Mouse (Mus musculus): ENCODE data around the gene Fyco1. TPM values are rescaled to one million over a fixed set of nuclear protein-coding genes. Genes with fewer than 3 reads are reported as not detected.
"Not testable (repeated sequence)": the region's sequence is repeated elsewhere in the genome, so short reads cannot be mapped to it uniquely, and the experiment has no call there.

Gene Fyco1
- polyA plus RNA-seq, 1 experiment from 2014 or later, result 13.5 TPM

DNA sequence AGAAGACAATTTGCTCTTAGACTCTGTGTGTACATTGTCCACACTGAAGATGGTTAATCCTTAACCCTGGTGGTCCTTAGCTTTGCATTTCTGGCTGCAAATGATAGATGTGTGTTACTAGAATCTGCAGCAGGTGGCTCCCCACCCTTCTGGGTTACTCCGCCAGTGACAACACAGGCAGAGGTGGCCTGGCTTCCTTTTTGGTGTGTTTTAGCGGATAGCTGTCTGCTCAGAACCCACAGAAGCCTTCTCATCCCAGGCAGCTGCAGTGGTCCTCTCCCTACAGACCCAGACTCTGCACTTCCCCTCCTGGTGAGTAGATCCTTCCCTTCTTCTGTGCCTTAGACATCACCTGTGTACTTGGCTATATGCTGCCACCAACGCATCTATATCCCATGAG, 84.7 kb downstream of the Fyco1 start:
- Histone ChIP-seq H3K9ac (replicated peaks; ENCODE audit: low read depth, low read length) (no peak overlapping the region), H3K4me2 (ENCODE audit: low read depth, low read length) (no peak overlapping the region), H3K4me1 (ENCODE audit: control insufficient read depth, insufficient read depth, low read length) (no peaks in the 10 kb centered on the region), H3K9me3 (ENCODE audit: control insufficient read depth, low read length) (no peaks in the 10 kb centered on the region), H3K27ac (ENCODE audit: low read depth, low read length) (no peak overlapping the region), H3K4me3 (ENCODE audit: low read depth, low read length) (no peak overlapping the region), H3K36me3 (ENCODE audit: control insufficient read depth, insufficient read depth, low read length) (no peaks in the 10 kb centered on the region), H3K27me3 (ENCODE audit: control insufficient read depth, insufficient read depth, low read length) (no peaks in the 10 kb centered on the region)
- WGBS, result 91% methylated on average over 3 of the region's 3 CpGs
- ATAC-seq (ENCODE audit: low read depth), result no peak

DNA sequence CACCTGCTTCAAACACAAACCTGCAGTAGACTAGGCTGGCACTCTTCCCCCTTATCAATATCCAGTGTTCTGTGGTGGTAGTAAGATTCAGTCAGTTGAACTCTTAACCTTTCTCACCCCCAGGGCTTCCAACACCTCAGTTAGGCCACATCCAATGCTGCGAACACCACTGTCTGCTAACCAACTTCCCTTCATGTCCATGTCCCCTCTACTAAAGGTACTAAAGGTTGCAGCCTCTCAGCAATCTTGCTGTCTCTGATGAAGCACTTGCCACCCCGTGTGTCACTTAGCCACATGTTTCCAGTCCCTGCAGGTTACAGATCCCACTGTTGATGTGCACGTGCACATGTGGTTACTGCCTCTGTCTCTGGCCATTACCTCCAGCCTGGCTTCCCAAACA, 87.9 kb downstream of the Fyco1 start:
- no peaks in the 10 kb centered on the region for H3K4me1 ChIP-seq (ENCODE audit: control insufficient read depth, insufficient read depth, low read length)
- no peak overlapping the region for H3K4me3 ChIP-seq (ENCODE audit: low read depth, low read length)
- H3K9me3 ChIP-seq (ENCODE audit: control insufficient read depth, low read length), result no peaks in the 10 kb centered on the region
- H3K36me3 ChIP-seq (ENCODE audit: control insufficient read depth, insufficient read depth, low read length), result no peaks in the 10 kb centered on the region
- H3K27ac ChIP-seq (ENCODE audit: low read depth, low read length), result no peak overlapping the region
- WGBS, result 83% methylated on average over 3 of the region's 3 CpGs
- no peak overlapping the region for H3K9ac ChIP-seq (replicated peaks; ENCODE audit: low read depth, low read length)
- no peak overlapping the region for H3K4me2 ChIP-seq (ENCODE audit: low read depth, low read length)
- ATAC-seq (ENCODE audit: low read depth), result no peak
- H3K27me3 ChIP-seq (ENCODE audit: control insufficient read depth, insufficient read depth, low read length), result no peaks in the 10 kb centered on the region

DNA sequence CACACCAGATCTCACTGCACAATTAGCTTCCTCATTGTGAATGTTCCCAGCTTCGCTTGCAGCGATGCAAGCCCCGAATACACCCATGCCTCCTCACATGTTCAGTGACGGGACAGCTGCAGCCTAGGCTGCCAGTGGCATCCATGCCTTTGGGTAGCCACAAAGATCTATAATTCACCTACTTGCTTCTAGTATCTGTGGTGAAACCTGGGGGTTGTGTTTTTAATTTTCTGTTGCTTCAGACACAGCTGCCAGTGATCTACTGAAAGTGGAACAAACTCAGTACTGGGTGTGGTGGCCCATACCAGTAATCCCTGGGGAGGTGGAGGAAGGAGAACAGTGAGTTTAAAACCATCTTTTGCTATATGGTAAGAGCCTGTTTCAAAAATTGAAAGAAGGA, 88.8 kb downstream of the Fyco1 start:
- no peak overlapping the region for H3K4me3 ChIP-seq (ENCODE audit: low read depth, low read length)
- H3K27ac ChIP-seq (ENCODE audit: low read depth, low read length), result no peak overlapping the region
- H3K9me3 ChIP-seq (ENCODE audit: control insufficient read depth, low read length), result no peaks in the 10 kb centered on the region
- no peak overlapping the region for H3K9ac ChIP-seq (replicated peaks; ENCODE audit: low read depth, low read length)
- WGBS, result 93% methylated on average over 4 of the region's 4 CpGs
- no peaks in the 10 kb centered on the region for H3K4me1 ChIP-seq (ENCODE audit: control insufficient read depth, insufficient read depth, low read length)
- no peaks in the 10 kb centered on the region for H3K36me3 ChIP-seq (ENCODE audit: control insufficient read depth, insufficient read depth, low read length)
- no peak for ATAC-seq (ENCODE audit: low read depth)
- no peak overlapping the region for H3K4me2 ChIP-seq (ENCODE audit: low read depth, low read length)
- no peaks in the 10 kb centered on the region for H3K27me3 ChIP-seq (ENCODE audit: control insufficient read depth, insufficient read depth, low read length)

- Histone ChIP-seq H3K4me1 (ENCODE audit: control insufficient read depth, insufficient read depth, low read length) (no peaks in the 10 kb centered on the region), H3K9ac (replicated peaks; ENCODE audit: low read depth, low read length) (no peak overlapping the region), H3K27me3 (ENCODE audit: control insufficient read depth, insufficient read depth, low read length) (no peaks in the 10 kb centered on the region), H3K9me3 (ENCODE audit: control insufficient read depth, low read length) (no peaks in the 10 kb centered on the region), H3K27ac (ENCODE audit: low read depth, low read length) (no peak overlapping the region), H3K36me3 (ENCODE audit: control insufficient read depth, insufficient read depth, low read length) (no peaks in the 10 kb centered on the region), H3K4me2 (ENCODE audit: low read depth, low read length) (no peak overlapping the region), H3K4me3 (ENCODE audit: low read depth, low read length) (no peak overlapping the region)
- WGBS, result 90% methylated on average over 3 of the region's 3 CpGs
- ATAC-seq (ENCODE audit: low read depth), result no peak
These were observed 90.9 kb downstream of the Fyco1 start for GRCm38 (mm10) chr9:123760806-123761205.

DNA sequence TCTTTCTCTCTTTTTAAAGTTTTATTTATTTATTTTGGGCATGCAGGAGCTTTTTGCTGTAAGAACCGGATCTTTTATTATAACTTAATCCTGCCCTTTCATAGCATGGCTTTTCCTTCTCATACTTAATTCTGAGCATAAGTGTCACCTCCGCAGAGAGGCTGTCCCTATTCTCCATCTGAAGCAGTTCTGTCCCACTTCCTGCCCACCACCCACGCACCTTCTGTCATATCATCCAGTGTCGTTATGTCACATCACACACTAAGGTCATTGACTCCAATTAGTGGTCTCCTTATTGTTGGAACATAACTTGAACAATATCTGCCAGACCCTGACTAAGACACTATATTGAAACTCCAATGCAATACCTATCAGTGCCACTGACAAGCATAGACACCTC, 93.1 kb downstream of the Fyco1 start:
- Histone ChIP-seq H3K36me3 (ENCODE audit: control insufficient read depth, insufficient read depth, low read length) (no peaks in the 10 kb centered on the region), H3K9me3 (ENCODE audit: control insufficient read depth, low read length) (no peaks in the 10 kb centered on the region), H3K4me1 (ENCODE audit: control insufficient read depth, insufficient read depth, low read length) (no peaks in the 10 kb centered on the region), H3K4me2 (ENCODE audit: low read depth, low read length) (no peak overlapping the region), H3K9ac (replicated peaks; ENCODE audit: low read depth, low read length) (no peak overlapping the region), H3K27ac (ENCODE audit: low read depth, low read length) (no peak overlapping the region), H3K4me3 (ENCODE audit: low read depth, low read length) (no peak overlapping the region), H3K27me3 (ENCODE audit: control insufficient read depth, insufficient read depth, low read length) (no peaks in the 10 kb centered on the region)
- no peak for ATAC-seq (ENCODE audit: low read depth)
- WGBS, result 87% methylated on average over 4 of the region's 4 CpGs

DNA sequence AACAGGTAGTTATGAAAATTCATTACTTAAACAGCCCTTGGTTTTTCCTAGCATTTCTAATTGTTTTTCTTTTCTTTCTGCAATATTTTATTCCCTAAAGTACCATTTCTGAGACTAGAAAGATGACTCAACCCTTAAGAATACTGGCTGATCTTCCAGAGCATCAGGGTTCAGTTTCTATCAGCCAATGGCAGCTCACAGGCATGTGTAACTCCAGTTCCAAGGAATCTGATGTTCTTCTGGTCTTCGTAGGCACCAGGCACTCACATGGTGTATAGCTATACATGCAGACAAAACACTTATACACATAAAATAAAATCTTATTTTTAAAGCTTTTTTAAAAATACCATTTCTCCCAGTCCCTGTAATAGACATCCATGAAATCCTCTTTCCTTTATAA, 93.5 kb downstream of the Fyco1 start:
- Histone ChIP-seq H3K27me3 (ENCODE audit: control insufficient read depth, insufficient read depth, low read length) (no peaks in the 10 kb centered on the region), H3K9ac (replicated peaks; ENCODE audit: low read depth, low read length) (no peak overlapping the region), H3K9me3 (ENCODE audit: control insufficient read depth, low read length) (no peaks in the 10 kb centered on the region), H3K27ac (ENCODE audit: low read depth, low read length) (no peak overlapping the region), H3K4me3 (ENCODE audit: low read depth, low read length) (no peak overlapping the region), H3K36me3 (ENCODE audit: control insufficient read depth, insufficient read depth, low read length) (no peaks in the 10 kb centered on the region), H3K4me2 (ENCODE audit: low read depth, low read length) (no peak overlapping the region), H3K4me1 (ENCODE audit: control insufficient read depth, insufficient read depth, low read length) (no peaks in the 10 kb centered on the region)
- 81% methylated on average over 1 of the region's 1 CpGs for WGBS
- ATAC-seq (ENCODE audit: low read depth), result no peak

DNA sequence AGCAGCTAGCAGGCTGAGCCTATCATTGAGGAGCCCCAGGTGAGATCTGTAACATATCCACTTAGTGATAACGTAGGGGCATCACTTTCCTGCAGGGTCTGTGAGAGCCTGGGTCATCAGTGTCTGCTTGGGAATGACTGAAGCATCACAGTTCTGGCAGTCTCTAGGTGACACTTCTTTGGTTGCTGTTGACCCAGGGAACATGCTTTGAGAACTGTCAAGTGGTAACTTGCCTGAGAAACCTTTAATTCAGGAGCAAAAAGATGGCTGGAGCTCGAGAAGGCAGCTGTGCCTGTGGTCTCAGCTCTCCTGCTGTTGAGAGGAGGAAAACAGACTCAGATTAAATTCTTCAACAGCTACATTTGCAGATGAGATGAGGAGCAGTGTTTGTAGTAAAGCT, 94.4 kb downstream of the Fyco1 start:
- no peaks in the 10 kb centered on the region for H3K4me1 ChIP-seq (ENCODE audit: control insufficient read depth, insufficient read depth, low read length)
- 78% methylated on average over 2 of the region's 2 CpGs for WGBS
- ATAC-seq (ENCODE audit: low read depth), result no peak
- no peak overlapping the region for H3K4me3 ChIP-seq (ENCODE audit: low read depth, low read length)
- no peaks in the 10 kb centered on the region for H3K27me3 ChIP-seq (ENCODE audit: control insufficient read depth, insufficient read depth, low read length)
- no peak overlapping the region for H3K27ac ChIP-seq (ENCODE audit: low read depth, low read length)
- no peak overlapping the region for H3K9ac ChIP-seq (replicated peaks; ENCODE audit: low read depth, low read length)
- H3K36me3 ChIP-seq (ENCODE audit: control insufficient read depth, insufficient read depth, low read length), result no peaks in the 10 kb centered on the region
- no peak overlapping the region for H3K4me2 ChIP-seq (ENCODE audit: low read depth, low read length)
- no peaks in the 10 kb centered on the region for H3K9me3 ChIP-seq (ENCODE audit: control insufficient read depth, low read length)

DNA sequence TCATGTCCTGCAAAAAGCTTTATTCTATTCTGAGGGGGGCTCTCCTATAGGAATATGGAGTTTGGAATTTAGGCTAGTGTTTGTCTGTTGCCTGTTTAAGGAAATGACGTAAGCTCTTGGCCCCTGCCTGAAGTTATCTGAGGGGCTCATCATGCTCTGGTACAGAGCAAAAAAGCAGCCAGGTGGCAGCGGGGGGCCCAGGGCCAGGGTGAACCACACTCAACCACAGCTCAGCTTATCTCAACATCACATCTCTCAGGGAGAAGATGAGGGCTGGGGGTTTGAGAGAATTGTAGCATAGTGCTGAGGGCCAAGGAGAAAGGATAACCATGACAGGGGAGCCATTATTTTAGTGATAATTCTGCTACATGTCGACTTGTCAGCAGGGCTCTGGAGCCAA, 94.9 kb downstream of the Fyco1 start:
- Histone ChIP-seq H3K36me3 (ENCODE audit: control insufficient read depth, insufficient read depth, low read length) (no peaks in the 10 kb centered on the region), H3K4me2 (ENCODE audit: low read depth, low read length) (no peak overlapping the region), H3K4me1 (ENCODE audit: control insufficient read depth, insufficient read depth, low read length) (no peaks in the 10 kb centered on the region), H3K9ac (replicated peaks; ENCODE audit: low read depth, low read length) (no peak overlapping the region), H3K27me3 (ENCODE audit: control insufficient read depth, insufficient read depth, low read length) (no peaks in the 10 kb centered on the region), H3K9me3 (ENCODE audit: control insufficient read depth, low read length) (no peaks in the 10 kb centered on the region), H3K27ac (ENCODE audit: low read depth, low read length) (no peak overlapping the region), H3K4me3 (ENCODE audit: low read depth, low read length) (no peak overlapping the region)
- 83% methylated on average over 3 of the region's 3 CpGs for WGBS
- no peak for ATAC-seq (ENCODE audit: low read depth)

DNA sequence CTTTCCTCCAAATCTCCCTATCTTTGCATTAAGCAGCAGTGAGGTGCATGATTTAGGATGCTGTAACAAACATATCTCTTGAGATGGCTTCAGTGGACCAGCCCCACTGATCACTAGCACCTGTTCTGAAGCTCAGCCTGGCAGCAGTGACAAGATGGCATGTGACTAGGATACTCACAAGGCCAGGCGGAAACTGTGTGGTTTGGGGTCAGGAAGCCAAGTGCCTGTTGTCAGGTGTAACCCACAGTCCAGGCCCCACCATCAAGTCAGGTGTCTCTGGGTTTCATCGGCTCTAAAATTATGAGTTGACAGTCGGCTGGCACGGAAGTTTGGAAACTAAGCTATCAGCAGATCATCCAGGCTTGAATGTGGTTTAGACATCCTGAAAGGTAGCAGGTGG, 97.4 kb downstream of the Fyco1 start:
- WGBS, result 95% methylated on average over 4 of the region's 4 CpGs
- ATAC-seq (ENCODE audit: low read depth), result no peak
- no peaks in the 10 kb centered on the region for H3K27me3 ChIP-seq (ENCODE audit: control insufficient read depth, insufficient read depth, low read length)
- no peak overlapping the region for H3K9ac ChIP-seq (replicated peaks; ENCODE audit: low read depth, low read length)
- H3K36me3 ChIP-seq (ENCODE audit: control insufficient read depth, insufficient read depth, low read length), result no peaks in the 10 kb centered on the region
- H3K9me3 ChIP-seq (ENCODE audit: control insufficient read depth, low read length), result no peaks in the 10 kb centered on the region
- no peak overlapping the region for H3K27ac ChIP-seq (ENCODE audit: low read depth, low read length)
- H3K4me3 ChIP-seq (ENCODE audit: low read depth, low read length), result no peak overlapping the region
- H3K4me2 ChIP-seq (ENCODE audit: low read depth, low read length), result no peak overlapping the region
- no peaks in the 10 kb centered on the region for H3K4me1 ChIP-seq (ENCODE audit: control insufficient read depth, insufficient read depth, low read length)

DNA sequence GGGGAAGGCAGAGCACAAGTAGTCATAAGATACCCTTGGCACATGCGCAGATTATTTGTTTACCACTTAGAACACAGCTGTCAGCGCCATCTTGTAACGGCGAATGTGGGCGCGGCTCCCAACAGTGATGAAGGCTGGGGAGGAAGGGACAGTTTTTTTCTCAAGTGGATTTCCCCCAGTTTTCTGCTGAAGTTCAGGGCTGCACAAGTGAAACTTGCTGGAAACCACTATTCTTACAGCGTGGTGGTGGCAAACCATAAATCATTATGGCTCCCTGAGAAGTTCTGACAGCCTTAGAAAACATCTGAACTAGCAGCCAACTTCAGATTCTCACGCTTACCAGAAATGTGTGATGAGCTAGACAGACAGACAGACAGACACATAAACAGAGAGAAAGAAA, 102.0 kb downstream of the Fyco1 start:
- H3K4me1 ChIP-seq (ENCODE audit: control insufficient read depth, insufficient read depth, low read length); ATAC-seq (ENCODE audit: low read depth); H3K27ac ChIP-seq (ENCODE audit: low read depth, low read length); H3K9me3 ChIP-seq (ENCODE audit: control insufficient read depth, low read length); H3K27me3 ChIP-seq (ENCODE audit: control insufficient read depth, insufficient read depth, low read length); H3K4me2 ChIP-seq (ENCODE audit: low read depth, low read length); H3K4me3 ChIP-seq (ENCODE audit: low read depth, low read length); H3K36me3 ChIP-seq (ENCODE audit: control insufficient read depth, insufficient read depth, low read length); H3K9ac ChIP-seq (replicated peaks; ENCODE audit: low read depth, low read length): not testable (repeated sequence)
- WGBS, result 94% methylated on average over 7 of the region's 8 CpGs

All from neural tube, embryonic 14.5 days (tissue).